10 mouse cellular contexts compared by ENCODE assay signal in the genomic region with DNA sequence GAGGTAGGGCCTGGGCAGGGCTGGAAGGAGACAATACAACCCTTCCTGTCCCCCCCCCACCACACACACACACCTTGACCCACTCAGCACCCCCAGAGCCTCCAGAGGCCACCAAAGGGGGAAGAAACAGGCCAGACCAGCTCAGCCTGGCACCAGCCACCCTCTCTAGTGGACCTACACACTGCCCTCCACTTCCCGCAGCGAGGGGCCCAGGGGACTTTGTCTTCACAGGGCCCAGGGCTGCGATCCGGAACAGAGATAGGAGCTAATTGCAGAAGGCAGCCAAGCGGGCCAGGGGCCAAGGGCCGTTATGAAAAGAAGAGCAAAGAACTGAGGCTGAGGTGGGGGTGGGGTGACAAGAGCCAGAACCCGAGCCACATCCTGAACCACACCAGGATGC. TPM values are rescaled to one million over a fixed set of nuclear protein-coding genes. Genes with fewer than 3 reads are reported as not detected.
DNase-seq lines count a peak whose midpoint lies in the region; ATAC-seq lines count a peak whose summit lies in the region.
"Had no signal": no experiment of that assay in that cellular context is flagged by ENCODE, and none has a peak within 500 bp of the region (broad histone marks: within the 10 kb centered on the region; RNA-seq: fewer than 3 reads in every experiment).

No protein-coding gene starts in this region.

- intact Hi-C loops in gastrocnemius, postnatal 14 days (cut with DNase I; ENCODE audit: low total_unique reads): no loop called here

- peaks cover 32% of the 10 kb centered on the region for H3K27me3 ChIP-seq in heart, embryonic 13.5 days (replicated peaks)
- H3K27me3 ChIP-seq in liver, embryonic 15.5 days: peaks cover 44% of the 10 kb centered on the region

- H3K36me3 ChIP-seq in heart, embryonic 13.5 days: no peaks in the 10 kb centered on the region
- H3K36me3 ChIP-seq in liver, embryonic 15.5 days (replicated peaks): no peaks in the 10 kb centered on the region

- H3K9me3 ChIP-seq in heart, embryonic 13.5 days: no peaks in the 10 kb centered on the region
- H3K9me3 ChIP-seq in liver, embryonic 15.5 days (replicated peaks): no peaks in the 10 kb centered on the region

- peak overlapping the region; percentile 2; the same call in 1 of the 2 replicates for H3K4me2 ChIP-seq in heart, embryonic 13.5 days
- 0 out of 2 replicates have a peak overlapping the region, but pooled peaks have one; percentile 8 for H3K4me2 ChIP-seq in liver, embryonic 15.5 days

- DNase-seq in heart, postnatal 4 days: no peak
- peak; percentile 70 for DNase-seq in urinary bladder, postnatal 14 days (ENCODE audit: low spot score)
- DNase-seq in urinary bladder, postnatal 25 days (ENCODE audit: low spot score): no peak
- DNase-seq in gastrocnemius, postnatal 14 days: no peak
- no peak for DNase-seq in frontal cortex, adult 2 months (ENCODE audit: extremely low spot score in 1 of 2, low spot score in 1 of 2)
- DNase-seq: adrenal gland, adult 8-10 months; heart, postnatal 36 days had no signal

- H3K4me3 ChIP-seq in heart, embryonic 13.5 days: no peak overlapping the region
- H3K4me3 ChIP-seq in liver, embryonic 15.5 days (replicated peaks): no peak overlapping the region

- H3K4me1 ChIP-seq in heart, embryonic 13.5 days: peaks cover 23% of the 10 kb centered on the region
- peaks cover 30% of the 10 kb centered on the region for H3K4me1 ChIP-seq in liver, embryonic 15.5 days (replicated peaks)

- H3K9ac ChIP-seq in heart, embryonic 13.5 days: 0 out of 2 replicates have a peak overlapping the region, but pooled peaks have one; percentile 16
- no peak overlapping the region for H3K9ac ChIP-seq in liver, embryonic 15.5 days

- H3K27ac ChIP-seq in heart, embryonic 13.5 days (replicated peaks): no peak overlapping the region
- H3K27ac ChIP-seq in liver, embryonic 15.5 days (replicated peaks): no peak overlapping the region

- no peak for ATAC-seq in heart, embryonic 13.5 days (ENCODE audit: extremely low read depth, insufficient number of reproducible peaks, low FRiP score, low TSS enrichment)
- ATAC-seq in liver, embryonic 15.5 days (ENCODE audit: insufficient read depth): no peak
- ATAC-seq in erythroid progenitor cell, adult 5-6 weeks (replicated peaks; ENCODE audit: low FRiP score, poor library complexity, severe bottlenecking): no peak

- WGBS in heart, embryonic 13.5 days: 21% methylated on average over 7 of the region's 7 CpGs
- 6% methylated on average over 7 of the region's 7 CpGs for WGBS in liver, embryonic 15.5 days (ENCODE audit: insufficient replicate concordance)

RNA-seq across cellular contexts. Expression of gene Emid1, which starts 2.8 kb away (rescaled TPM):
- polyA plus RNA-seq in heart, embryonic 13.5 days (2015; fragmentation: Nextera tagmentation; extraction: Ambion mirVana): 8.6 and 9.3 TPM in 2 replicates
- 1 to 10 TPM; 4.4 to 4.7 TPM for total RNA-seq in heart, postnatal 4 days (2021)
- polyA plus RNA-seq in liver, embryonic 15.5 days (2015; fragmentation: Nextera tagmentation; extraction: Ambion mirVana): 3.5 and 3.7 TPM in 2 replicates
- 10 to 100 TPM; 11.9 to 15.8 TPM for total RNA-seq in gastrocnemius, postnatal 14 days (2021)
- total RNA-seq in erythroid progenitor cell, adult 5-6 weeks (2015; ENCODE audit: low replicate concordance): not detected in 2 replicates
- total RNA-seq in erythroid progenitor cell, adult 5-6 weeks (2017; ENCODE audit: low replicate concordance): 0.90 and 5.5 TPM in 2 replicates
- polyA plus RNA-seq in frontal cortex, adult 2 months (2012; rRNA removed): 12.3 and 21.7 TPM in 2 replicates

RNA-seq across cellular contexts. Expression of gene Ewsr1, which starts 50.2 kb away (rescaled TPM):
- polyA plus RNA-seq in heart, embryonic 13.5 days (2015; fragmentation: Nextera tagmentation; extraction: Ambion mirVana): 435 and 450 TPM in 2 replicates
- 100 to 1,000 TPM; 247 to 254 TPM for total RNA-seq in heart, postnatal 4 days (2021)
- 255 and 279 TPM in 2 replicates for polyA plus RNA-seq in liver, embryonic 15.5 days (2015; fragmentation: Nextera tagmentation; extraction: Ambion mirVana)
- total RNA-seq in gastrocnemius, postnatal 14 days (2021): 10 to 100 TPM; 87.0 to 90.4 TPM
- 242 and 276 TPM in 2 replicates for total RNA-seq in erythroid progenitor cell, adult 5-6 weeks (2015; ENCODE audit: low replicate concordance)
- total RNA-seq in erythroid progenitor cell, adult 5-6 weeks (2017; ENCODE audit: low replicate concordance): 439 and 531 TPM in 2 replicates
- polyA plus RNA-seq in frontal cortex, adult 2 months (2012; rRNA removed): 513 and 799 TPM in 2 replicates

RNA-seq across cellular contexts. Expression of gene Rhbdd3, which starts 50.5 kb away (rescaled TPM):
- polyA plus RNA-seq in heart, embryonic 13.5 days (2015; fragmentation: Nextera tagmentation; extraction: Ambion mirVana): 28.2 and 34.3 TPM in 2 replicates
- total RNA-seq in heart, postnatal 4 days (2021): 10 to 100 TPM; 19.4 to 20.6 TPM
- 12.0 and 13.4 TPM in 2 replicates for polyA plus RNA-seq in liver, embryonic 15.5 days (2015; fragmentation: Nextera tagmentation; extraction: Ambion mirVana)
- 10 to 100 TPM; 17.8 to 20.2 TPM for total RNA-seq in gastrocnemius, postnatal 14 days (2021)
- total RNA-seq in erythroid progenitor cell, adult 5-6 weeks (2015; ENCODE audit: low replicate concordance): 2.2 and 23.5 TPM in 2 replicates
- total RNA-seq in erythroid progenitor cell, adult 5-6 weeks (2017; ENCODE audit: low replicate concordance): 3.6 and 4.6 TPM in 2 replicates
- 29.3 and 31.6 TPM in 2 replicates for polyA plus RNA-seq in frontal cortex, adult 2 months (2012; rRNA removed)
